Mouse (Mus musculus): ENCODE data around the gene Hhat. TPM values are rescaled to one million over a fixed set of nuclear protein-coding genes. Genes with fewer than 3 reads are reported as not detected.

The Hhat gene
- polyA plus RNA-seq, 1 experiment from 2014 or later: 3.8 TPM

DNA sequence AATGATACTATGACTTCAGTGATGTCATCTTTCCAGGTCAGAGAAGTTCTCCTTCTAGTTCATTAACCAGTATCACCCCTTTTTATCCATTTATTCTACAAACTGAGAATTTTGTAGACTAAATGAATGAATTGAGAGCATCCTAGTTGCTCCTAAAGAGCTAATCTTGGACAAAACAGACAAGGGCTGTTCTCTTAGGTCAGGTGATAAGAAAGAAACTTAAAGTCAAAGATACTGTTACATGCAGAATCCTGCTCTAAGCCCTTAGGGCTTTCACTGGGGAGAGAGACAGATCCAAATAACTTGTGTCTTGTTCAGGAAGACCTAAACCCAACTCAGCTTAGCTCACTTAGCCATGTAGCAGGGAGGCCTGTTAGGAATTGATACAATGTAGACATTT lies 268.2 kb downstream of the Hhat start:
- ATAC-seq (replicated peaks; ENCODE audit: low FRiP score) (no peak), DNase-seq (ENCODE audit: low spot score) (no peak)
- Histone ChIP-seq H3K27ac (ENCODE audit: low read depth, low read length) (no peak overlapping the region), H3K4me1 (replicated peaks; ENCODE audit: control insufficient read depth, insufficient read depth, low read length) (no peaks in the 10 kb centered on the region), H3K9me3 (ENCODE audit: control insufficient read depth, low read length) (no peaks in the 10 kb centered on the region), H3K4me3 (ENCODE audit: low read depth, low read length) (no peak overlapping the region), H3K27me3 (replicated peaks; ENCODE audit: control insufficient read depth, insufficient read depth, low read length) (no peaks in the 10 kb centered on the region), H3K36me3 (ENCODE audit: control insufficient read depth, insufficient read depth, low read length) (no peaks in the 10 kb centered on the region), H3K4me2 (no peak overlapping the region), H3K9ac (ENCODE audit: low read depth, low read length) (no peak overlapping the region)

DNA sequence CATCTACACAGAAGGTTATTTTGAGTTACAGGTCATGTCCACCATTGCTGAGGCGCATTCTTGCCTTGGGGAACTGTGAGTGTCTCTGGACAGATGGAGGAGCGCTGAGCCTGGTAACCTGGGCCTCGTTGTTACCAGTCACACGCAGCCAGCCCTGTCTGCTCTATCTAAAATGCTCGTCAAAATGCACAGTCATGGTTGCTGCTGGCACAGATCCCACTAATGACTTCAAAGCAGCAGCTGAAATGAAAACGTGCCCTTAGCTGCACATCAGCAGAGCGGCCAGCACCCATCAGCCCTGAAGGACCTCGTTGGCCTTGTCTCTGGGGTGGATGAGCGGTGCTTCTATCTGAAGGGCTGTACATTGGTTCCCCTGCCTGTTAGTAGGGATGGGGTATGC lies 269.0 kb downstream of the Hhat start:
- Histone ChIP-seq H3K4me1 (replicated peaks; ENCODE audit: control insufficient read depth, insufficient read depth, low read length) (no peaks in the 10 kb centered on the region), H3K9me3 (ENCODE audit: control insufficient read depth, low read length) (no peaks in the 10 kb centered on the region), H3K36me3 (ENCODE audit: control insufficient read depth, insufficient read depth, low read length) (no peaks in the 10 kb centered on the region), H3K27ac (ENCODE audit: low read depth, low read length) (no peak overlapping the region), H3K4me3 (ENCODE audit: low read depth, low read length) (no peak overlapping the region), H3K4me2 (no peak overlapping the region), H3K27me3 (replicated peaks; ENCODE audit: control insufficient read depth, insufficient read depth, low read length) (no peaks in the 10 kb centered on the region), H3K9ac (ENCODE audit: low read depth, low read length) (no peak overlapping the region)
- no peak for ATAC-seq (replicated peaks; ENCODE audit: low FRiP score)
- DNase-seq (ENCODE audit: low spot score): no peak
- 74% methylated on average over 9 of the region's 9 CpGs for WGBS

DNA sequence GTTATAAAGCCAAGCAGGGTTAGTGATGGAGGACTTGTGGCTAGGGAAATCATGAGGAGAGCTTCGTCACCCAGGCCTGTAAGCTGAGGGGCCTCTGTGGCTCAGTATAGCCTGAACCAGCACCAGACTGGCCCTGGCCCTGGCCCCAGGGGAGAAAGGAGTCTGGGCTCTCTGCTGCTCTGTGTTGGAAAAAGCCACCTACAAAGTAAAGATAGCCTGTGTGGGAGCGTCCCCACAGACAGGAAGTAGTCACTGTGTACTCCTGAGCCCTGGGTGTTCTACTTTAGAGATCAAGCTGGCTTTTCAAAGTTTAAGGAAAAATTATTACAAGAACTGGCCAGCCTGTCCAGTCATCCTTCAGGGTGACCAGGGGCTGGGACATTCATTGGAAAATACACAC lies 273.5 kb downstream of the Hhat start:
- no peaks in the 10 kb centered on the region for H3K27me3 ChIP-seq (replicated peaks; ENCODE audit: control insufficient read depth, insufficient read depth, low read length)
- H3K36me3 ChIP-seq (ENCODE audit: control insufficient read depth, insufficient read depth, low read length): no peaks in the 10 kb centered on the region
- 68% methylated on average over 2 of the region's 2 CpGs for WGBS
- no peak for DNase-seq (ENCODE audit: low spot score)
- H3K4me3 ChIP-seq (ENCODE audit: low read depth, low read length): no peak overlapping the region
- no peaks in the 10 kb centered on the region for H3K9me3 ChIP-seq (ENCODE audit: control insufficient read depth, low read length)
- no peaks in the 10 kb centered on the region for H3K4me1 ChIP-seq (replicated peaks; ENCODE audit: control insufficient read depth, insufficient read depth, low read length)
- H3K9ac ChIP-seq (ENCODE audit: low read depth, low read length): no peak overlapping the region
- ATAC-seq (replicated peaks; ENCODE audit: low FRiP score): no peak
- H3K27ac ChIP-seq (ENCODE audit: low read depth, low read length): no peak overlapping the region
- H3K4me2 ChIP-seq: no peak overlapping the region

DNA sequence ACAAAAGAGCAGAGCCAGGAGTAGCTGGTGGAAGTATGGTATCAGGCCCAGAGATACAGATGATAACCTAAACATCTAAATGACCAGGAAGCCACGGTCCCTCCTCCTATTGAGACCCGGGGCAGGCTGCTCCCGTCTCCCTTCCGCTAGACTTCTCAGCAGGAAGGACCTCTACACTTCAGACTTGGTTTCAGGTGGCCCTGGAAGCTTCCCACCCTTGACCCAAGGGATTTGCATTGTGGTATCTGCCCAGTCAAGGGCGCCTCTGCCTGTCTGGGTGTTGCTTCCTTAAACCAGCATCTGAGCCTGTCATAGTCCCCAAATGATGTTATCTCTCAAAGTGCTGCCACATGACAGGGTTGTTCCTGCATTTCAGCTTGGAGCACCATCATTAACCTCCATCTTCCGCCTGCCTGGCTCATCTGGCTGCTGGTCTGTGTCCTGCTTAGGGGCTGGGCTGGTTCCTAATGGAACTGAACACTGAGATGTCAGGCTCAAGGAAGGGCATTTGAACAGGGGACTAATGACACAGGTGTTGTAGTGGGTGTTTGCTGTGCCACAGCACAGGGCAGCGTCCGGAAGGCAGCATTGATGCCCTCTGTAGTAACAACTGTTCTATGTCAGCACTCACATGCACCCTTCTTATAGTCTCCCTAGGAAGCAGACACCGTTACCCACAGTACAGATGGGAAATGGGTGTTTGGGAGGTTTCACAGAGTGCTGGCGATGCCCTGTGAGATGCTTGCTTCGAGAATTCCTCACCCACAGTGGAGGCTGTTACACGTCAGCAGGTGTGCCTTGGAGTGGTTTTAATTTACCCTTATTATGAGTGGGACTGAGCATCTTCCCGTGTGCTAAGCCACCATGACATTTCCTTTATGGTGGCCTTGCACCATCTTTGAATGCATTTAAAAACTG lies 280.9 kb downstream of the Hhat start:
- Histone ChIP-seq H3K27me3 (replicated peaks; ENCODE audit: control insufficient read depth, insufficient read depth, low read length) (no peaks in the 10 kb centered on the region; the same call in 1 of the 2 replicates), H3K9me3 (ENCODE audit: control insufficient read depth, low read length) (no peaks in the 10 kb centered on the region), H3K36me3 (ENCODE audit: control insufficient read depth, insufficient read depth, low read length) (no peaks in the 10 kb centered on the region), H3K4me2 (no peak overlapping the region), H3K27ac (ENCODE audit: low read depth, low read length) (no peak overlapping the region), H3K4me1 (replicated peaks; ENCODE audit: control insufficient read depth, insufficient read depth, low read length) (no peaks in the 10 kb centered on the region), H3K4me3 (ENCODE audit: low read depth, low read length) (no peak overlapping the region), H3K9ac (ENCODE audit: low read depth, low read length) (no peak overlapping the region)
- no peak for ATAC-seq (replicated peaks; ENCODE audit: low FRiP score)
- 62% methylated on average over 13 of the region's 13 CpGs for WGBS
- no peak for DNase-seq (ENCODE audit: low spot score)

DNA sequence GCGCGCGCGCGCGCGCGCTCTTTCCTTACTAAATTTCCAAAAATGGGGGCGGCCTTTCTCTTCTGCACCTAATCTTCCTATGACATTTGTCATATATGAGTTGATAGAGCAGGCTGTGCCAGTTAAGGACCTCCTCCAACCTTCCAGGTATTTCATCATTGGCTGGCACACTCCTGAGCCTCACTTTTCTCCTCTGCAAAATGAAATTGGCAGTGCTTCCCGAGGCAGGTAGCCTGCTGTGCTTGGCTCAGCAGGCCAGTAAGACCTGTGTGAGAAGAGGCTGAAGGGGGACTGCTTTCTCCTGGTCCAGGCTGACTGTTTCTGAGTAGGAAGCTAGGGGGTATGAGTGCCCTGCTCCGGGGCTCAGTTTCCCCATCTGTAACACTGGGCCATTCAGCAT lies 283.5 kb downstream of the Hhat start:
- Histone ChIP-seq H3K27me3 (replicated peaks; ENCODE audit: control insufficient read depth, insufficient read depth, low read length) (no peaks in the 10 kb centered on the region; the same call in 1 of the 2 replicates), H3K4me2 (no peak overlapping the region), H3K4me3 (ENCODE audit: low read depth, low read length) (no peak overlapping the region), H3K9ac (ENCODE audit: low read depth, low read length) (no peak overlapping the region), H3K4me1 (replicated peaks; ENCODE audit: control insufficient read depth, insufficient read depth, low read length) (no peaks in the 10 kb centered on the region), H3K9me3 (ENCODE audit: control insufficient read depth, low read length) (no peaks in the 10 kb centered on the region), H3K36me3 (ENCODE audit: control insufficient read depth, insufficient read depth, low read length) (no peaks in the 10 kb centered on the region), H3K27ac (ENCODE audit: low read depth, low read length) (no peak overlapping the region)
- DNase-seq (ENCODE audit: low spot score) (no peak), ATAC-seq (replicated peaks; ENCODE audit: low FRiP score) (no peak)
- 93% methylated on average over 11 of the region's 11 CpGs for WGBS

DNA sequence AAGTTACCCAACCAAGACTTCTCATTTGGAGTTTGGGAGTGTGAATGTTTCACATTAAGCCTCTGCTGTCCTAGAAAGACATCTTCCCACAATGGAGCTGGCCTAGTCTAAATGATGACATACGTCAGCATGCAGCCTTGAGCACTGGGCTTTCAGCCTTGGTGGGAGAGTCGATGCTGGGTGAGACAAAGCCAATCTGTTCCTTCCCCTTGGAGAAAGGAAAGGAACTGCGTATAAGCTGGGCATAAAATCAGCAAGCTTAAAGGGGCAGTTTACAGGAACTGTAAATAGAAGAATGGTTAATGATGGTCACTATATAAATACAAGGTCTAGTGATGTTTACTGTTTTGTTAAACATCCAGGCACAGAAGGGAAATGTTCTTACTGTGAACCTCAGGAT lies 286.0 kb downstream of the Hhat start:
- ATAC-seq (replicated peaks; ENCODE audit: low FRiP score) (no peak), DNase-seq (ENCODE audit: low spot score) (no peak)
- no peaks in the 10 kb centered on the region for H3K9me3 ChIP-seq (ENCODE audit: control insufficient read depth, low read length)
- H3K27me3 ChIP-seq (replicated peaks; ENCODE audit: control insufficient read depth, insufficient read depth, low read length): no peaks in the 10 kb centered on the region; the same call in 1 of the 2 replicates
- 67% methylated on average over 3 of the region's 3 CpGs for WGBS
- no peak overlapping the region for H3K27ac ChIP-seq (ENCODE audit: low read depth, low read length)
- no peak overlapping the region for H3K4me2 ChIP-seq
- H3K4me3 ChIP-seq (ENCODE audit: low read depth, low read length): no peak overlapping the region
- no peaks in the 10 kb centered on the region for H3K36me3 ChIP-seq (ENCODE audit: control insufficient read depth, insufficient read depth, low read length)
- no peak overlapping the region for H3K9ac ChIP-seq (ENCODE audit: low read depth, low read length)
- no peaks in the 10 kb centered on the region for H3K4me1 ChIP-seq (replicated peaks; ENCODE audit: control insufficient read depth, insufficient read depth, low read length)

DNA sequence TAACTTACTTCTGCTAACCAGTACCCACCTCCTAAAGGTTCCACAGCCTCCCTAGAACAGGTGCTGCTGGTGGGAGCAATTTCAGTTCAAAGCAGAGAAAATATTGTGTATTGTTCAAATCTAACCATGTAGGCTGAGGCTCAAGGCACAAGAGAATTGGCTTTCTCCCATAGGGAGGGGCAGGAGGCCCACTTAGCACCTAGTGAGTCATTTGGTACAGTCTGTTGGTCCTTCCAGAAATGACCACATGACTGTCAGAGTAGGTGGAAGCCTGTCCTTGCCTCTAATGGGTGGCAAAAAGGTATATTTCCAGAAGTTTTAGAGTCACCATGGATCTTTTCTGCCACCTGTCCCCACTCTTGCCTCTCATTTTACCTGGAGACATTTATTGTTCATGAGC lies 289.6 kb downstream of the Hhat start:
- no peak for ATAC-seq (replicated peaks; ENCODE audit: low FRiP score)
- H3K36me3 ChIP-seq (ENCODE audit: control insufficient read depth, insufficient read depth, low read length): no peaks in the 10 kb centered on the region

DNA sequence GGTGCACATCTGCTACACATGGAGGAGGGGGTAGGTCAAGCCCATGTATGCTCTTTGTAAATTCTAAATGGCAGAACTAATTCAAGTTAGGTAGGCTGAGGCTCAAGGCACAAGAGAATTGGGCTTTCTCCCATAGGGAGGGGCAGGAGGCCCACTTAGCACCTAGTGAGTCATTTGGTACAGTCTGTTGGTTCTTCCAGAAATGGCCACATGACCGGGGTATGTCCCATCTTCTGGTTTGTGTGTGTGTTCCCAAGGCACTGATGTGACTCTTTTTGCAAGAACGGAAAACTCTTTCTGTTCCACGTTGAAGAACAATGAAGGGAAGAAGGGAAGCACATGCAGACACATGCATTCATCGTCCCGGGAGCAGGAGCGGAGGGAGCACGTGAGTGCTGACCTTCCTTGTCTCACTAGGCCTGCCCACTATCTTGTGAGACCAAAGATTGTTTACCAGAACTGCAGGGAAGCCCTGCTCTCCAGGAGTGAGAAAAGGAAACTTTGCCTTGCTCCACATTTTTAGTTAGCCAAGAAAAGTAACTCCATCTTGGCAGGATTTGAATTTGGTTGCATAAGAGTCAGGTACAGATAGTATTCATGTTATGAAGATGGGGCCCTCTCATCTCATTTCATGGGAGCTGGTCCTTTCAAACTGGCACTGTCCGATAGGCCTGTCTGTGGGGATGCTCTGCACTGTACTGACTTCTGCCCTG lies 290.8 kb downstream of the Hhat start:
- ATAC-seq (replicated peaks; ENCODE audit: low FRiP score): no peak

More for the DNA sequence above, 289.6 kb downstream of the Hhat start:
- H3K4me2 ChIP-seq: no peak overlapping the region
- no peak for DNase-seq (ENCODE audit: low spot score)
- H3K27ac ChIP-seq (ENCODE audit: low read depth, low read length): no peak overlapping the region
- no peaks in the 10 kb centered on the region for H3K4me1 ChIP-seq (replicated peaks; ENCODE audit: control insufficient read depth, insufficient read depth, low read length)
- no peaks in the 10 kb centered on the region for H3K27me3 ChIP-seq (replicated peaks; ENCODE audit: control insufficient read depth, insufficient read depth, low read length)
- no peak overlapping the region for H3K4me3 ChIP-seq (ENCODE audit: low read depth, low read length)
- no peaks in the 10 kb centered on the region for H3K9me3 ChIP-seq (ENCODE audit: control insufficient read depth, low read length)
- H3K9ac ChIP-seq (ENCODE audit: low read depth, low read length): no peak overlapping the region

DNA sequence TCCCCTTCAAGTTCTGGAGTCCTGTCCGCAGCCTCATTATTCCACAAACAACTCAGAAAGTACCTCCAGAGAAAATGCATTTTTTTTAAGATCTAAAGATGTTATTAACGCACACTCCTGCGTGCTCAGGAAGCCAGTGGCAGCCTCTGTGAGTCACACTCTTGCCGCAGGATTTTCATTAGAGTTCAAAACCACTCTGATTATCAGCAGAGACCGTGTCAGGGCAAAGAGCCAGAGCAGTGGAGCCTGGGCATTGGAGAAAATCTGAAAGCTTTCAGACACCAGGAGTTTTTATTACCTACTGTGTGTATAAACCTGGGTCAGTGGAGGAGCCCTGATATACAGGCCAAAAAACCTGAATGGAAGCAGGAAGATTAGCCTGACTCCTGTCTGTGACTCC lies 292.8 kb downstream of the Hhat start:
- WGBS: 68% methylated on average over 5 of the region's 5 CpGs
- no peaks in the 10 kb centered on the region for H3K9me3 ChIP-seq (ENCODE audit: control insufficient read depth, low read length)
- H3K4me3 ChIP-seq (ENCODE audit: low read depth, low read length): no peak overlapping the region
- H3K27me3 ChIP-seq (replicated peaks; ENCODE audit: control insufficient read depth, insufficient read depth, low read length): no peaks in the 10 kb centered on the region
- no peak overlapping the region for H3K9ac ChIP-seq (ENCODE audit: low read depth, low read length)
- no peak overlapping the region for H3K27ac ChIP-seq (ENCODE audit: low read depth, low read length)
- ATAC-seq (replicated peaks; ENCODE audit: low FRiP score): no peak
- DNase-seq (ENCODE audit: low spot score): no peak
- H3K4me2 ChIP-seq: no peak overlapping the region
- no peaks in the 10 kb centered on the region for H3K36me3 ChIP-seq (ENCODE audit: control insufficient read depth, insufficient read depth, low read length)
- no peaks in the 10 kb centered on the region for H3K4me1 ChIP-seq (replicated peaks; ENCODE audit: control insufficient read depth, insufficient read depth, low read length)

More for the DNA sequence above, 290.8 kb downstream of the Hhat start:
- Histone ChIP-seq H3K9ac (ENCODE audit: low read depth, low read length) (no peak overlapping the region), H3K9me3 (ENCODE audit: control insufficient read depth, low read length) (no peaks in the 10 kb centered on the region), H3K36me3 (ENCODE audit: control insufficient read depth, insufficient read depth, low read length) (no peaks in the 10 kb centered on the region), H3K27me3 (replicated peaks; ENCODE audit: control insufficient read depth, insufficient read depth, low read length) (no peaks in the 10 kb centered on the region), H3K4me1 (replicated peaks; ENCODE audit: control insufficient read depth, insufficient read depth, low read length) (no peaks in the 10 kb centered on the region), H3K4me2 (no peak overlapping the region), H3K4me3 (ENCODE audit: low read depth, low read length) (no peak overlapping the region), H3K27ac (ENCODE audit: low read depth, low read length) (no peak overlapping the region)
- WGBS: 73% methylated on average over 8 of the region's 8 CpGs
- DNase-seq (ENCODE audit: low spot score): no peak
